Mouse (Mus musculus) embryonic fibroblast, embryonic 13.5 days (primary cell): ENCODE data around the gene Fcgbp. TPM values are rescaled to one million over a fixed set of nuclear protein-coding genes. Genes with fewer than 3 reads are reported as not detected.
"Not testable (repeated sequence)": the region's sequence is repeated elsewhere in the genome, so short reads cannot be mapped to it uniquely, and the experiment has no call there.

ENCODE experiments used
- H3K27ac ChIP-seq: 2 replicates; pipeline ENCODE4 v1.5.1; 2012; ENCODE audit warnings: low read length, control low read depth, inconsistent platforms; ENCODE audit not compliant: insufficient read depth
- H3K4me1 ChIP-seq: 2 replicates; pipeline ENCODE4 v1.6.1; 2011; ENCODE audit warnings: low read length; ENCODE audit not compliant: control insufficient read depth, insufficient read depth
- H3K4me3 ChIP-seq: 2 replicates; pipeline ENCODE4 v1.5.1; 2011; ENCODE audit warnings: mild to moderate bottlenecking, control low read depth, low read length; ENCODE audit not compliant: insufficient read depth
- CTCF ChIP-seq: IDR thresholded peaks from 2 replicates; pipeline ENCODE4 v1.5.1; 2011; ENCODE audit warnings: mild to moderate bottlenecking, control low read depth, low read length, moderate library complexity, borderline replicate concordance; ENCODE audit not compliant: insufficient read depth
- POLR2A ChIP-seq: IDR thresholded peaks from 2 replicates; pipeline ENCODE4 v1.6.1; 2011; ENCODE audit warnings: low read depth, mild to moderate bottlenecking, control low read depth, low read length, moderate library complexity
- polyA plus RNA-seq: library from polyadenylated mRNA; stranded (reverse); fragments of >200 nt; gene quantifications from 2 replicates; pipeline ENCODE4 v1.2.4, GENCODE M21; 2011; ENCODE audit warnings: low read depth; ENCODE audit not compliant: missing spikeins, insufficient read length

Fcgbp gene
- polyA plus RNA-seq, 1 experiment = not detected

DNA sequence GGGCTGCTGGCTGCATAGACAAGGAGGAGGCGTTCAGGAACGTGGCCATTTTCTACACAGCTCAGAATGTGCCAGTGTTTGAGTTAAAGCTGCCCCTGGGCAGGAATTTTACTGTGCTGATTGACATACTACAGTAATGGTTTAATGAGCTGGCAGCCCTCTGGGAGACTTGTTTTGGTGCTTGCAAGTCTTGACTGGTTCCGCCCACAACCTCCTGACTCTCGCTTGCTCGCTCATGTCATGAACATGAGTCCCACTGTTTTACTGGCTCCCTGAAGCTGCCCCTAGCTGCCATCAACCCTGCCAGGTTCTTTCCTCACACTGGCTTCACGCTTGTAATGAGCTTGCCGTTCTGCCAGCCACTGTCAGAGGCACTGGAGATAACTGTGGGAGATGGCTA, 13.2 kb downstream of the Fcgbp start:
- TF ChIP-seq CTCF (no peak), POLR2A (no peak)

DNA sequence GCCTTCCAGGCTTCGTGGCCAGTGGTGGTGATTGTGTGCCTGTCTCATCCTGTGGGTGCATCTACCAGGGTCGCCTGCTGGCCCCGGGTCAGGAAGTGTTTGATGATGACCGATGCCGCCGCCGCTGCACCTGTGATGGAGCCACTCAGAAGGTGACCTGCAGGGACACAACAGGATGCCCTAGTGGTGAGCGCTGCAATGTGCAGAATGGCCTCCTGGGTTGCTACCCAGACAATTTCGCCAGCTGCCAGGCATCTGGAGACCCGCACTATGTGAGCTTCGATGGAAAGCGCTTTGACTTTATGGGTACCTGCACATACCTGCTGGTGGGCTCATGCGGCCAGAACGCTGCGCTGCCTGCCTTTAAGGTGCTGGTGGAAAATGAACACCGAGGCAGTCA, 15.2 kb downstream of the Fcgbp start:
- no peak overlapping the region for H3K4me3 ChIP-seq
- no peaks in the 10 kb centered on the region for H3K4me1 ChIP-seq
- H3K27ac ChIP-seq = no peak overlapping the region
- TF ChIP-seq POLR2A (no peak), CTCF (no peak)

More for the DNA sequence above, 13.2 kb downstream of the Fcgbp start:
- Histone ChIP-seq H3K4me3 (no peak overlapping the region), H3K27ac (no peak overlapping the region), H3K4me1 (no peaks in the 10 kb centered on the region)

DNA sequence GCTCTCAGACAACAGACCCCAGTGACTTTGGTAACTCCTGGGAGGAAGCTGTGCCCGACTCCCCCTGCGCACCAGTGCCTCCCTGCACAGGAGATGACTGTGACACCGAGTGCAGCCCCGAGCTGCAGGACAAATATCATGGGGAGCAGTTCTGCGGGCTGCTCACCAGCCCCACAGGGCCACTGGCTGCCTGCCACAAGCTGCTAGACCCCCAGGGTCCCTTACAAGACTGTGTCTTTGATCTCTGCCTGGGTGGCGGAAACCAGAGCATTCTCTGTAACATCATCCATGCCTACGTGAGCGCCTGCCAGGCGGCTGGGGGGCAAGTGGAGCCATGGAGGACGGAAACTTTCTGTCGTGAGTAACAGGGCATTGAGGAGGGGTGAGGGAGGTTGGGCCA, 22.5 kb downstream of the Fcgbp start:
- no peak overlapping the region for H3K4me3 ChIP-seq
- TF ChIP-seq CTCF (no peak), POLR2A (no peak)
- no peaks in the 10 kb centered on the region for H3K4me1 ChIP-seq
- H3K27ac ChIP-seq = no peak overlapping the region

GRCm38 (mm10) chr7:28099101-28099500, 28.1 kb downstream of the Fcgbp start:
- TF ChIP-seq CTCF (no peak), POLR2A (no peak)
- H3K27ac ChIP-seq = no peak overlapping the region

DNA sequence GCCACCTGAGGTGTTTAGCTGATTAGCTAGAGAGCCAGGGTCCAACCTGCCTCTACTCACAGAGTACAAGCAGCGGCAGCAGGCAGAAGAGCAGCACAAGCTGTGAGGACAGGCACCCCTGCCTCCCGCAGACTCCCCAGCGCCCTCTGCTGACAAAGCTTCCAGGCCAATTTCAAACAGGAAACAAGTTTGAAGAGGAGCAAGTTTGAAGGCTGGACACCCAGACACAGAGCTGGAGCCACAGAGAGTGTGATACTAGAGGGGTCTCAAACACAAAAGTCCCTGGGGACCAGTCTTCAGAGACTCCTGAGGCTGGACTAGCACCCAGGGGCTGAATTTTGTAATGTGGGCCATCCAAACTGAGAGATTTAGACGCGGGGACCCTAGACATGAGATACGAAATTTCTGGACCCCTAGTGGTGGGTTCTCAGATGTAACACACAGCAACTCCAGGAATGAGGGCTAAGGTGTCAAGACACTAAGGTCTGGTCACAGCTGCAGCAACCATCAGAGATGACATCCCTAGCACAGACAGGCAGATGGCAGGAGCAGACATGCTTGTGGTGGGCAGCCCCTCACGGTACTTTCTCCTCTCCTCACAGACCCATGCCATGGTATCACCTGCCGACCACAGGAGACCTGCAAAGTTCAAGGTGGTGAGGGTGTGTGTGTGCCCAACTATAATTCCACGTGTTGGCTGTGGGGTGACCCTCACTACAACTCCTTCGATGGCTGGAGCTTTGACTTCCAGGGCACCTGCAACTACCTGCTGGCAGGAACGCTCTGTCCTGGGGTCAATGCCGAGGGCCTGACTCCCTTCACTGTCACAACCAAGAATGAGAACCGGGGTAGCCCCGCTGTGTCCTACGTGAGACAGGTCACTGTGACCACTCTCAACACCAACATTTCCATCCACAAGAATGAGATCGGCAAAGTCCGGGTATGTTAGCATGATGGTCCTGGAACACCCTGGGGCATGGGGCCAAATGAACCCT, 29.9 kb downstream of the Fcgbp start:
- H3K4me3 ChIP-seq = no peak overlapping the region
- no peak overlapping the region for H3K27ac ChIP-seq
- no peaks in the 10 kb centered on the region for H3K4me1 ChIP-seq
- TF ChIP-seq POLR2A (no peak), CTCF (no peak)

More at GRCm38 (mm10) chr7:28099101-28099500, 28.1 kb downstream of the Fcgbp start:
- H3K4me3 ChIP-seq = no peak overlapping the region
- H3K4me1 ChIP-seq = no peaks in the 10 kb centered on the region

- H3K27ac ChIP-seq, H3K4me3 ChIP-seq, H3K4me1 ChIP-seq: not testable (repeated sequence)
These were observed 31.9 kb downstream of the Fcgbp start for GRCm38 (mm10) chr7:28102936-28103335.

- no peaks in the 10 kb centered on the region for H3K4me1 ChIP-seq
- no peak overlapping the region for H3K27ac ChIP-seq
- TF ChIP-seq POLR2A (no peak), CTCF (no peak)
- no peak overlapping the region for H3K4me3 ChIP-seq
These were observed 33.6 kb downstream of the Fcgbp start for GRCm38 (mm10) chr7:28104670-28105069.

DNA sequence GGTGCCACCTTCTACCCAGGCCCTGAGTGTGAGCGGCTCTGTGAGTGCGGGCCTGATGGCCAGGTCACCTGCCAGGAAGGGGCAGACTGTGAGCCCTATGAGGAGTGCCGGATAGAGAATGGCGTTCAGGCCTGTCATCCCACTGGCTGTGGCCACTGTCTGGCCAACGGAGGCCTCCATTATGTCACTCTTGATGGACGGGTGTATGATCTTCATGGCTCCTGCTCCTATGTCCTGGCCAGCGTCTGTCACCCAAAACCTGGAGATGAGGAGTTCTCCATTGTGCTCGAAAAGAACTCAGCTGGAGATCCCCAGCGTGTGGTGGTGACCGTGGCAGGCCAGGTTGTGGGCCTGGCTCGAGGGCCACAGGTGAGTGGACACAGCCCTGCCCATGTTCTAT, 35.2 kb downstream of the Fcgbp start:
- H3K4me3 ChIP-seq = no peak overlapping the region
- H3K27ac ChIP-seq = no peak overlapping the region
- no peak for TF ChIP-seq CTCF
- no peaks in the 10 kb centered on the region for H3K4me1 ChIP-seq

DNA sequence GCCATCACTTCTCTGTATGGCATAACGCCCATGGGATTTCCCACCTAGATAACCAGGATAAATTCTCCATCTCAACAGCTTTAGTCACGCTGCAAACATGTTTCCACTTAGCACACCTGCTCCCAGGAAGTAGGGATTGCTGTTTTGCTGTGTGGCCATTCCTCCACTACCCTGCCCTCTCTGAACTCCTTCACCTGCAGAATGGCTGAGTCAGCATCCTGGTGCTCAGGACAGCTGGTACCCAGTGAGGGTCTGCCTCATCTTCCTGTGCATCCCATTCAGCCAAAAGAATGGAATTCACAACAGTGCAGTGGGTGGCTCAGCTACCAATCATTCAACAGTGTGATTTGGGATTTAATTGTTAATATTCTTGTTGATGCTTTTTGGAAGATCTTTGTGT, 43.6 kb downstream of the Fcgbp start:
- H3K27ac ChIP-seq = no peak overlapping the region
- H3K4me3 ChIP-seq = no peak overlapping the region
- TF ChIP-seq CTCF = no peak
- no peak for TF ChIP-seq POLR2A
- H3K4me1 ChIP-seq = no peaks in the 10 kb centered on the region

DNA sequence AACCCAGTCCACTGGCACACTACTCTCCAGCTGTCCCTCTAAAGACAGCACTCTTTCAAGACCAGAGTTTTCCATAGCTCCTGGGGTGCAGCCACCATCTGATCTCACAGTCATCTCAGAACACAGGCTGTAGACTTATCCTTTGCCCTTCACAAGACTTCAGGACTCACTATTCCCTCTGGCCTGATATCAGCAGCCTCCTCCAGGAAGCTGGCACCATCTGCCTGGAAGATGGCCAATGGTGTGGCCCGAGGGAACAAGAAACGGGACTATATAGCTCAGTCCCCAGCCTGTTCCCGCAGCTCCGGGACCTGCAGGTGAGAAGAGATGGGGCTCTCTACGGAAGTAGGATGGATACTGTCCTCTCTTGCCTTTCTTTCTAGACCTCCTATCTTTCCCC, 58.1 kb downstream of the Fcgbp start, which contains the start of gene 9530053A07Rik:
Gene 9530053A07Rik, plus strand, starts transcription at position 301 of the 400 bp plus-strand sequence.
- H3K4me1 ChIP-seq = no peaks in the 10 kb centered on the region
- H3K27ac ChIP-seq = no peak within 1 kb of the TSS
- TF ChIP-seq CTCF (no peak), POLR2A (no peak)

DNA sequence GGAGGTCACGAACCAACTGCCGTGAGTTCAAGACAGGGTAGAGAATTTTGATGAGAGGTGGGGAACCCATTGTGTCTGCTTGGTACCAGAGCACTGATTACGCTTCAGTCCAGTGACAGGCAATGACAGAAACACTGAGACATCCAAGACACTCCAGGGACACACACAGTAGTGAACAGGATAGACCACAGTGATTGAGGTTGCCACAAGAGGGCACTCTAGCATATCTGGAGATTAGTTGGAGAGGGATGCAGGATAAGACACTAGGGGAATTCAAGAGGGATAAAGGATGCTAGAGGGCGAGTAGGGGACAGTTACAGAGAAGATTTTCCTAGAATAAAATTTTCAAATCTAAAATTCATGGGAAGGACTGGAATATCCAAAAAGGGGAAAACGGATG, 66.6 kb downstream of the Fcgbp start:
- H3K4me1 ChIP-seq = no peaks in the 10 kb centered on the region
- no peak overlapping the region for H3K4me3 ChIP-seq
- no peak overlapping the region for H3K27ac ChIP-seq
- TF ChIP-seq CTCF (no peak), POLR2A (no peak)

More for the DNA sequence above, 58.1 kb downstream of the Fcgbp start, which contains the start of gene 9530053A07Rik:
- H3K4me3 ChIP-seq = no peak within 1 kb of the TSS
